Mouse (Mus musculus) 416B (cell line): ENCODE data around the gene Nob1.

Experiments used
- DNase-seq: peaks from one replicate; pipeline ENCODE4 v3.0.0; 2011; ENCODE audit warnings: low read depth

Nob1 gene

GRCm38 (mm10) chr8:107435962-107436831, 11.3 kb upstream of the Nob1 start, which contains the start of gene Wwp2:
Gene Wwp2, plus strand, starts transcription at chr8:107436365.
- DNase-seq, result peak; percentile 76

GRCm38 (mm10) chr8:107435421-107435961, 10.6 kb upstream of the Nob1 start:
- peak; percentile 65 for DNase-seq

DNA sequence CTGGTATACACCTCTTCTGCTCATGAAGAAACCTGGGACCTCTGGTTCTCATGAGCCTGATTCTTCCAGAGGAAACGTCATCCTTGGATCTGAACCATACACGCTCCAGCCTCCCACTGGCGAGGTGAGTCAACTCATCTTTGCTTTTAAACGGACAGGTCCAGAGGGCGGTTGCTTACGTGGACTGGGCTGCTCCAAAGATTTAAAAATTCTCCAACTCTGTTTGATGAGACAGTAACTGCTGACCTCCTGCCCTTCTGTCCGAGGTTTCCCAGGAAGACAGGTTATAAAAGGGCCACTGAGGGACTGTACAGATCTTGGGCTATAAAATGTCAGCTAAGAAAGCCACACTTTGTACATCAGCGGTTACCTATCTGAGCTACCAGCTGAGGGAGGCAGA, 6.0 kb upstream of the Nob1 start:
- DNase-seq, result no peak

GRCm38 (mm10) chr8:107425230-107425597, 363 bp upstream of the Nob1 start:
- no peak for DNase-seq

DNA sequence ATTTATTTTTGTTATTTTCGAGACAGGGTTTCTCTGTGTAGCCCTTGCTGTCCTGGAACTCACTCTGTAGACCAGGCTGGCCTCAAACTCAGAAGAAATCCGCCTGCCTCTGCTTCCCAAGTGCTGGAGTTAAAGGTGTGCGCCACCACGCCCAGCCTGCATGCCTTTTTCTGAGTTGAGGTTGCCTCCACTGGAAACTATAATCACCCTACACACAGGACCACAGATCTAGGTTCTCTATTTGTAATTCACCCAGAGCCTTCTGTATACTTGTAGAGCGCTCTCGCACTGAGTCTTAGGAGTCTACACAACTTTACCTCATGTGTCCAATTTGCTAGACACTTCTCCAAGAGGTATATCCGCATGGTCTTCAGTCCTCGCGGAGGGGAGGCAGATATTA, 675 bp downstream of the Nob1 start:
- DNase-seq, result no peak

GRCm38 (mm10) chr8:107417001-107417400, 7.8 kb downstream of the Nob1 start:
- no peak for DNase-seq

- no peak for DNase-seq
Observed at GRCm38 (mm10) chr8:107413881-107414280, 11.0 kb downstream of the Nob1 start.

DNA sequence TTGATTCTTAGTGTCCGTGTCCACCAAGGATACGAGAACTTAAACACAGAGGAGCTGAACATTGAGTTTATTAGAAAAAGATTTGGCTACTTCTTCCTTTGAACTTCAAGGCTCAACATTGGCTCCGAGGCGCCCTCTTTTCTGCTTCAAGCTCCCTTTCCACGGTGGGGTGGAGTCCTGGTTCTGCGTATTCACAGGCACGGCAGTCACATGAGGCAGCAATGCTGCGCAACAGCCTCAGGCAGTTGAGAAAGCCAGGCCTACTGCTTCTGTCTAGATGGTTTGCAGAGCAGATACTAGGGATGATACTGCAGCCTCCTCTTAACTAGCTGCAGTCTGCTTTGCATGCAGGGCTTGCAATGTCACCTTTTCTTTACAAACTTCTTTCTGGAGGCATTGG, 12.3 kb downstream of the Nob1 start:
- no peak for DNase-seq

GRCm38 (mm10) chr8:107411391-107411790, 13.5 kb downstream of the Nob1 start:
- peak; percentile 57 for DNase-seq

DNA sequence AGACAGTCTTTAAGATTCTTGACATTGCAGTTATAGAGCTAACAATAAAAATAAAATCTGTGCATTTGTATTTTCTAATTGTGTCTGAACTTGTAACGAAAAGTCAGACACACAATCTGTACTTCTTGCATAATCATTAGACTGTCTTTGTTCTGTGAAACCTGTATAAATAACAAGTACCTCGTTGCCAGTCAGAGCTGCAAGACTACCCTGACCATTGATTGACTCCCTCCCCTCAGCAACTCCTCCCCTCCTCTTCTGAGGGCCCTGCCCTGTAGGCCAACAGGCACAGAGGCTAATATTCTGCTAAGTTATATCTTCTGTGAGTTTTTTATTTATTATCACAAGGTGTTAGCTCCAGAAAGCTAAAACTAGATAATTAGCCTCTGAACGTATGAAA, 18.9 kb downstream of the Nob1 start:
- no peak for DNase-seq

DNA sequence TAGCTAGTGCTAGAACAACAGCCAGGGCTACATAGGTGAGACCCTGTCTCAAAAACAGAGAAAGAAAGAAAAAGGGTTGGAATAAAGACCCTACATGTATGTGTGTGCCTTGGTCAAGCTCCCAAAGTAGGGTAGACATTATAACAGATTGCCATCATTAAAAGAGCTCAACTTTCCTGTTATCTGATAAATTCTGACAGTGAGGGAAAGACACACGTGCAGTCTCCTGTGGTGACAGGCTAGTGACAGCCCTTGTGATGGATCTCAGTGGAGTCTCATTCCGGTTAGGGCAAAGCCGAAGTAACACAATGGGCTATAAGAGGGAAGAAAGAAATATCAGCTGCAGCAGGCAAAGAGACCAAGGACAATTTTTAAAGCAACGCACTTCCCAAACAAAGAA, 20.8 kb downstream of the Nob1 start:
- DNase-seq, result no peak

DNA sequence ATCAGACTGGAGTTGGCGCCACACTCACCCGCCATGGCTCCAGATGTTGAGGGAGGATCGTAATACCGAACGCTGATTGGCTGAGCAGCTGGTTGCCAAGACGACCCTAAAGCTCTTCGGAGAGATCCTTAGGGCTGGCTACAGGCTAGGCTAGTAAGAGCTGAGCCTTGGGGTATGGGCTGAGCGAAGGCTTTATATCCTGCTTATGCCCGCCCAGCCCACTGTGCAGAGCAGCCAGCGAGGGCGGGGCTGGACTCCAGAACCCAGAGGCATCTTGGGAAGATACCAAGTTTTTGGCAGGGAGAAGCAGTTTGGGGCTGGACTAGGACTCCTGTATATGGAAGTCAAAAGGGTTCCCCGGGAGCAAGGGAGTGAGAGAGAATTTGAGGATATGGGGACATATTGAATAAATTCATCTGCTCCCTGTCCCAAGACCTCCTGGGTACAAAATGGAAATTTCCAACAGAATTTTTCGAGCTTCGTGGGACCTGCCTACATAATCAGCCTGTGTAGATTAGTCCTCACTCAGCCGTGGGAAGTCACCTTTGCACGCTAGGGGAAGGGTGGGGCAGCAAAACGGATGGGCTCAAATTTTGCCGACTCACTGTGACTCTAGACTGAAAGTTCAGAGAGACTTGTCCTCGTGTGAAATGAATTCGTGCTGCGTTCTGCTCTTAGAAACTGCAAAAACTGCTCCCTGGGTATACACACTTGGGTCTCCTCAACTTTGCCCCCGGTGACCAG, 21.6 kb downstream of the Nob1 start, which contains the start of gene Nqo1:
Gene Nqo1, minus strand, starts transcription at position 169 of the 744 bp plus-strand sequence.
- DNase-seq, result peak; percentile 96

GRCm38 (mm10) chr8:107401866-107402265, 23.0 kb downstream of the Nob1 start:
- no peak for DNase-seq

DNA sequence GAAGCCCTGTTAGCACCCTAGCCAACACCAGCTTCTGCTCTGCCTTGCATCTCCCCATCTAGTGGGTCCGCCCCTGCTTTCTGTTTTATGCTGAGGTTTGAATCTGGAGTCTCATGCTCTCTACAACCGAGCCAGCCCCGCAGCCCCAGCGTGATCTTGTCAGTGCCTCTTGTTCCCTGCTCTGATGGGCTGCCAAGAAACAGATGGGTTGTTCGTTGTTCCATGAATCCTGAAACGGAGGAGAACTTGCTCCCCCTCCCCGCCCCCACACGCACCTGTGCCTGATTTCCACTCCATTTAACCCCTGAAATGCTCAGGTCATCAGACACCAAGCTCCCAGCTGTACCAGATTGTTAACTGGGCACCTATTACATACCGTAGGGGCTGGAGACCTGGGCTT, 25.4 kb downstream of the Nob1 start:
- DNase-seq, result no peak

DNA sequence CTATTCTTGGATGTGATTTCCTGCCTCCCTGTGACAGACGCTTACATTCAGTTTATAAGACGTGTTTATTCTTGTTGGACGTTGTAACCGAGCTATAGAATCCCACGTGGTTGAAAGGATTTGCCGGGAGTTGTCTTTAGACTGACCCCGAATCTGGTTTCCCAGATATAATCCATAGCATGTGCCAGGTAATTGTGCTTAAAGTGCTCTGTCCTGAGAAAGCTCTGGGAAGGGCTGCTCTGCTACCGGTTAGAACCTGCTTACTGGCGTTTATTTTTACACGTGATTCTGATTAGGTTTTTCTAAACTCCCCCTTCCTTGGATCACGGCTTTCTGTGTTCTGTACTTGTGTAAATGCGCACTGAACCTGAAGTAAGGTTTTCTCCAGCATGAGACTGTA, 27.2 kb downstream of the Nob1 start:
- no peak for DNase-seq

GRCm38 (mm10) chr8:107396106-107396670, 28.7 kb downstream of the Nob1 start:
- DNase-seq, result no peak

DNA sequence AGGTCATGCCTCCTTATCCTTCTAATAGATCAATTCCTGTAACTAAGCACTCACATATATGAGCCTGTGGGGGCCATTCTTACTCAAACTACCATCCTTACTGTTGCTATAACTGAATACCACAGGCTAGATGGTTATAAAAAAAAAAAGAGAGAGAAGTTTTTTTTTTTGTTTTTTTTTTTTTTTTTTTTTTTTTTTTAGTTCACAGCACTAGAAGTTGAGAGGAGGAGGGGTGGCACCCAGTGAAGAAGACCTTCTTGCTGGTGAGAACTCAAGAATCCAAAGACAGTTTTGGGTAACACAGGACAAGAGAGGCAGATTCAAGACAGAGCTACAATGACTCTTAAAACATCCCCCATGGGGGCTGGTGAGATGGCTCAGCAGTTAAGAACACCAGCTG, 29.5 kb downstream of the Nob1 start:
- no peak for DNase-seq

DNA sequence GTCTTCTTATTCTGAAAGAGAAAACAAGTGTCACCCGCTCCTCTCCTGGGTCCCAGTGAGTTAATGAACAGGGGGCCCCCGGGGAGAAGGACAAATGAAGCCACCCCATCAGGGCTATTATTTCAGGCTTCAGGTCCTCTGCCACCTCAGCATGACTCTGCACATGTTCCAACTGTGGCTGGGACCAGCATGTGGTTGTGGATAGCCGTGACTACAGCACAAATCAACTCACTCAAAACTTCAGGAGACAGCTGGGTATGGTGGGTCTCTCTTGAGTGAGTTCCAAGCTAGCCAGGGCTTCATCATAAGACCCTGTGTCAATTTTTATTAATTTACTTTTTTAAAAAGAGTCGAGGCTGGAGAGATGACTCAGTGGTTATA, 33.7 kb downstream of the Nob1 start:
- DNase-seq, result peak; percentile 24

DNA sequence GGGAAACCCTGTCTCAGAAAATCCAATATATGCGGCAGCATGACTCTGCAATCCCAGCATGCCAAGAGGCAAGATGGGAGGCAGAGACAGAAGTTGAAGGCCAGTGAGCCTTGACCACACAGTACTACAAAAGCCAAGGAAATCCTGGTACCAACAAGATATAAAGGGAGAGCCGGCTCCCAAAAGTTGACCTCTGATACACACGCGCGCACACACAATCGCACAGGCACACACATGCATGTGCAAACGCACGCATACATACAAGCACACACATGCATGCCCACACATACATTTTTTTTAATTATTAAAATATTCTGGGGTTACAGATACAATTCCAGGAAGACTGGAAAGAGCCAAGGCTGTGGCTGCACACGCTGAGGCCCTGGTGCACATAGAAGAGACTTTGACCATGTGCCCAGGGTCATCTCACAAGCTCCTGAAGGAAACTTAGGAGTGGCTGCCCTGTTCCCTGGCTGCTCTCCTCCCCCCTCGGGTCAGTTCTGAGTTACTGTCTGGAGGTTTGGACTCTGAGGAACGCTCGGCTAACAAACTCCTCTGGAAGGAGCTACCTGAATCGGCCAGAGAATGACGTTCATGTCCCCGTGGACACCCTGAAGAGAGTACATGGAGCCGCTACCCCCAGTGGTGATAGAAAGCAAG, 34.2 kb downstream of the Nob1 start:
- DNase-seq, result no peak

DNA sequence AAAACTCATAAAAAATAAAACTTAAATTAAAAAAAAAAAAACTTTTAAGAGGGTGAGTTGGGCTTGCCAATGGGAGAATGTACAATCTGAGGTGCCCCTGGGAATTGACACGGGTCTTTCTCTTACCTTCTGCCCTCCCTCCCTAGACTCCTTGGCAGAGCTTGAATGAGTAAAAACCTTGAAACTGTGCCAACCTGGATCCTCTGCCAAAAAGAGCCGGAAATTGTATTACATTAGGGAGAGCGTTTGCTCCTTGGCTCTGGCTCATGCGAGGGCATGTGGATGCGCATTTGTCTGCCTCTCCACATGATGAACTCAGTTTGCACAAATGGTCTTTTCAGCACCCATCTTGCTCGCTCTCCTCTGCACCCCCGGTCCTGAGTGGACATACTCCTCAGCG, 35.3 kb downstream of the Nob1 start:
- DNase-seq, result peak; percentile 23

- peak; percentile 74 for DNase-seq
Observed at GRCm38 (mm10) chr8:107387861-107388260, 37.0 kb downstream of the Nob1 start.

- peak; percentile 81 for DNase-seq
Observed at GRCm38 (mm10) chr8:107386642-107387041, 38.2 kb downstream of the Nob1 start.
